Mouse (Mus musculus) ES-Bruce4 (cell line): ENCODE measurements at regions not wholly inside any gene's neighbourhood (a gene's known extent, or its start where the extent isn't known, plus 50 kb on each side); places are given as distances from the start of the nearest gene placed in this dataset.

Experiments used
- EP300 ChIP-seq: IDR thresholded peaks from 2 replicates; pipeline ENCODE4 v1.6.1; 2011; ENCODE audit warnings: low read depth, low read length; ENCODE audit not compliant: insufficient read depth
- POLR2A ChIP-seq: IDR thresholded peaks from one replicate; pipeline ENCODE4 v1.8.1; 2011; ENCODE audit warnings: low read length; ENCODE audit not compliant: insufficient read depth

- TF ChIP-seq EP300 (no peak), POLR2A (no peak)
These were observed 132.8 kb upstream of the Clec14a start for GRCm38 (mm10) chr12:58401904-58402303.
